ENCODE assay signal across 8 mouse cellular contexts in the genomic region with DNA sequence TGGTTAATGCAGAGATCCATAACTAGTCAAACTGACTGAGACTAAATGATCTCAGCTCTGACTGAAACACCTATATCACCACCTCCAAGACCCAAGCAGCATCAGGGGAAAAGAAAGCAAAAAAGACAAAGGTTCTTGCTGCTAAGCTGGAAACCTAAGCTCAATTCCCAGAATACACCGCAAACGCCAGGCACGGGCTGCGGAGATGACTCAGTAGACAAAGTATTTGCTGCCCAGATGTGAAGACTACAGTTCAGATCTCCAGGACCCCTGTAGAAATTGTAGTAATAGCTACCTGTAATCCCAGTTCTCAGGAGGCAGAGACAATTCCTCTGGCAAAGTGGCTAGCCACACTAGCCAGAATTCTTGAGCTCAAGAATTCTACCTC. TPM values are rescaled to one million over a fixed set of nuclear protein-coding genes. Genes with fewer than 3 reads are reported as not detected.
DNase-seq lines count a peak whose midpoint lies in the region; ATAC-seq and TF ChIP-seq lines count a peak whose summit lies in the region.
"Had no signal": no experiment of that assay in that cellular context is flagged by ENCODE, and none has a peak within 500 bp of the region (broad histone marks: within the 10 kb centered on the region; RNA-seq: fewer than 3 reads in every experiment).

No protein-coding gene starts in this region.

- H3K4me2 ChIP-seq in intestine, embryonic 16.5 days (ENCODE audit: low read depth, low read length) = 0 out of 2 replicates have a peak overlapping the region, but pooled peaks have one; percentile 61
- H3K4me2 ChIP-seq in intestine, embryonic 15.5 days (replicated peaks) = no peak overlapping the region
- peak overlapping the region; percentile 59 for H3K4me2 ChIP-seq in embryonic facial prominence, embryonic 14.5 days (ENCODE audit: low read depth, low read length)
- peak overlapping the region; percentile 75 for H3K4me2 ChIP-seq in midbrain, embryonic 14.5 days (ENCODE audit: low read length)

- no peak for ATAC-seq in intestine, embryonic 16.5 days
- ATAC-seq in intestine, embryonic 15.5 days = no peak
- no peak for ATAC-seq in G1E (ENCODE audit: extremely low read depth, insufficient number of reproducible peaks, low FRiP score, poor library complexity, severe bottlenecking)
- no peak for ATAC-seq in embryonic facial prominence, embryonic 14.5 days (ENCODE audit: low read depth)
- no peak for ATAC-seq in midbrain, embryonic 14.5 days (ENCODE audit: low FRiP score, low TSS enrichment)

- no peak overlapping the region for H3K4me3 ChIP-seq in intestine, embryonic 16.5 days (ENCODE audit: low read length)
- H3K4me3 ChIP-seq in intestine, embryonic 15.5 days (replicated peaks) = no peak overlapping the region
- peak overlapping the region; percentile 18; the same call in 1 of the 2 replicates for H3K4me3 ChIP-seq in G1E (ENCODE audit: low read depth, low read length)
- H3K4me3 ChIP-seq in embryonic facial prominence, embryonic 14.5 days (ENCODE audit: low read depth, low read length) = peak overlapping the region; percentile 77; the same call in 1 of the 2 replicates
- no peak overlapping the region for H3K4me3 ChIP-seq in midbrain, embryonic 14.5 days (replicated peaks; ENCODE audit: low read depth, low read length)

- H3K36me3 ChIP-seq in intestine, embryonic 16.5 days (ENCODE audit: control insufficient read depth, insufficient read depth, low read length) = no peaks in the 10 kb centered on the region
- no peaks in the 10 kb centered on the region for H3K36me3 ChIP-seq in intestine, embryonic 15.5 days
- peaks cover 21% of the 10 kb centered on the region for H3K36me3 ChIP-seq in G1E (replicated peaks)
- H3K36me3 ChIP-seq in embryonic facial prominence, embryonic 14.5 days (ENCODE audit: control insufficient read depth, insufficient read depth, low read length) = no peaks in the 10 kb centered on the region
- H3K36me3 ChIP-seq in midbrain, embryonic 14.5 days (ENCODE audit: control insufficient read depth, insufficient read depth, low read length) = no peaks in the 10 kb centered on the region
- H3K36me3 ChIP-seq: embryonic facial prominence, embryonic 12.5 days had no signal

- no peak for DNase-seq in G1E (ENCODE audit: low spot score)
- no peak for DNase-seq in embryonic facial prominence, embryonic 14.5 days (ENCODE audit: low spot score)
- no peak for DNase-seq in midbrain, embryonic 14.5 days
- no peak for DNase-seq in left cerebral cortex, adult 9 months (ENCODE audit: low spot score in 2 of 2)
- DNase-seq in adrenal gland, adult 8-10 months = no peak

- WGBS in intestine, embryonic 16.5 days = 87% methylated on average over 4 of the region's 4 CpGs
- WGBS in intestine, embryonic 15.5 days = 79% methylated on average over 4 of the region's 4 CpGs
- 82% methylated on average over 4 of the region's 4 CpGs for WGBS in embryonic facial prominence, embryonic 14.5 days
- WGBS in midbrain, embryonic 14.5 days = 95% methylated on average over 4 of the region's 4 CpGs

- no peak overlapping the region for H3K9ac ChIP-seq in intestine, embryonic 16.5 days (ENCODE audit: low read depth, low read length)
- H3K9ac ChIP-seq in intestine, embryonic 15.5 days = no peak overlapping the region
- H3K9ac ChIP-seq in embryonic facial prominence, embryonic 14.5 days (ENCODE audit: low read depth, low read length) = no peak overlapping the region
- H3K9ac ChIP-seq in midbrain, embryonic 14.5 days (replicated peaks; ENCODE audit: low read length) = no peak overlapping the region

- TF ChIP-seq CTCF in G1E (IDR thresholded peaks at IDR 0.05; ENCODE audit: low read depth, low read length) = no peak

- no peaks in the 10 kb centered on the region for H3K27me3 ChIP-seq in intestine, embryonic 16.5 days (replicated peaks; ENCODE audit: control insufficient read depth, insufficient read depth, low read length)
- H3K27me3 ChIP-seq in intestine, embryonic 15.5 days (replicated peaks) = no peaks in the 10 kb centered on the region
- H3K27me3 ChIP-seq in G1E (ENCODE audit: insufficient read depth, low read length) = peaks cover 10% of the 10 kb centered on the region
- no peaks in the 10 kb centered on the region for H3K27me3 ChIP-seq in embryonic facial prominence, embryonic 14.5 days (replicated peaks; ENCODE audit: control insufficient read depth, insufficient read depth, low read length)
- H3K27me3 ChIP-seq in midbrain, embryonic 14.5 days (ENCODE audit: control insufficient read depth, insufficient read depth, low read length) = no peaks in the 10 kb centered on the region
- H3K27me3 ChIP-seq: embryonic facial prominence, embryonic 12.5 days had no signal

- peaks cover 8% of the 10 kb centered on the region for H3K4me1 ChIP-seq in intestine, embryonic 16.5 days (ENCODE audit: control insufficient read depth, insufficient read depth, low read length)
- H3K4me1 ChIP-seq in intestine, embryonic 15.5 days (replicated peaks) = no peaks in the 10 kb centered on the region; the same call in 1 of the 2 replicates
- peaks cover 49% of the 10 kb centered on the region for H3K4me1 ChIP-seq in G1E (ENCODE audit: insufficient read depth, low read depth, low read length)
- peaks cover 11% of the 10 kb centered on the region for H3K4me1 ChIP-seq in embryonic facial prominence, embryonic 14.5 days (ENCODE audit: control insufficient read depth, insufficient read depth, low read length)
- peaks cover 7% of the 10 kb centered on the region; the same call in 1 of the 2 replicates for H3K4me1 ChIP-seq in midbrain, embryonic 14.5 days (ENCODE audit: control insufficient read depth, insufficient read depth, low read length)

- no peaks in the 10 kb centered on the region for H3K9me3 ChIP-seq in intestine, embryonic 16.5 days (ENCODE audit: control insufficient read depth, low read length)
- H3K9me3 ChIP-seq in intestine, embryonic 15.5 days = no peaks in the 10 kb centered on the region
- no peaks in the 10 kb centered on the region for H3K9me3 ChIP-seq in G1E (replicated peaks)
- H3K9me3 ChIP-seq in embryonic facial prominence, embryonic 14.5 days (ENCODE audit: control insufficient read depth, low read length) = no peaks in the 10 kb centered on the region
- no peaks in the 10 kb centered on the region for H3K9me3 ChIP-seq in midbrain, embryonic 14.5 days (ENCODE audit: control insufficient read depth, low read length)
- H3K9me3 ChIP-seq: embryonic facial prominence, embryonic 12.5 days had no signal

- H3K27ac ChIP-seq in intestine, embryonic 16.5 days (ENCODE audit: low read length) = no peak overlapping the region
- H3K27ac ChIP-seq in intestine, embryonic 15.5 days = no peak overlapping the region
- no peak overlapping the region for H3K27ac ChIP-seq in embryonic facial prominence, embryonic 14.5 days (replicated peaks; ENCODE audit: low read depth, low read length)
- H3K27ac ChIP-seq in midbrain, embryonic 14.5 days (replicated peaks; ENCODE audit: low read depth, low read length) = no peak overlapping the region

RNA-seq across cellular contexts. Expression of gene Uggt1, which starts 0.3 kb away (rescaled TPM):
- polyA plus RNA-seq in intestine, embryonic 16.5 days (2015; fragmentation: Nextera tagmentation; extraction: Ambion mirVana) = 44.6 and 49.5 TPM in 2 replicates
- polyA plus RNA-seq in intestine, embryonic 15.5 days (2015; fragmentation: Nextera tagmentation; extraction: Ambion mirVana) = 50.3 and 57.5 TPM in 2 replicates
- total RNA-seq in G1E (2014; fragmentation: Nextera tagmentation) = 97.4 and 117 TPM in 2 replicates
- 96.4 and 97.8 TPM in 2 replicates for total RNA-seq in G1E (2017)
- 10.4 and 12.2 TPM in 2 replicates for polyA plus RNA-seq in G1E (2012)
- polyA plus RNA-seq in embryonic facial prominence, embryonic 14.5 days (2014; fragmentation: Nextera tagmentation; extraction: Ambion mirVana) = 71.2 and 74.1 TPM in 2 replicates
- polyA plus RNA-seq in midbrain, embryonic 14.5 days (2014; fragmentation: Nextera tagmentation; extraction: Ambion mirVana) = 54.0 and 73.8 TPM in 2 replicates
- total RNA-seq in adrenal gland, adult 8-10 months (2022) = 10 to 100 TPM; 50.9 to 64.5 (median 54.8) TPM

RNA-seq across cellular contexts. Expression of gene Neurl3, which starts 29.7 kb away (rescaled TPM):
- 29.6 and 31.0 TPM in 2 replicates for polyA plus RNA-seq in intestine, embryonic 16.5 days (2015; fragmentation: Nextera tagmentation; extraction: Ambion mirVana)
- 24.2 and 25.6 TPM in 2 replicates for polyA plus RNA-seq in intestine, embryonic 15.5 days (2015; fragmentation: Nextera tagmentation; extraction: Ambion mirVana)
- total RNA-seq in G1E (2014; fragmentation: Nextera tagmentation) (140 and 142 TPM in 2 replicates), G1E (2017) (91.7 and 120 TPM in 2 replicates)
- 35.1 and 38.7 TPM in 2 replicates for polyA plus RNA-seq in G1E (2012)
- polyA plus RNA-seq in embryonic facial prominence, embryonic 14.5 days (2014; fragmentation: Nextera tagmentation; extraction: Ambion mirVana) = 1.8 and 2.1 TPM in 2 replicates
- 0.90 and 1.2 TPM in 2 replicates for polyA plus RNA-seq in midbrain, embryonic 14.5 days (2014; fragmentation: Nextera tagmentation; extraction: Ambion mirVana)
- total RNA-seq in adrenal gland, adult 8-10 months (2022) = 10 to 100 TPM in 2 of 4 experiments, 1 to 10 TPM in 2; 7.6 to 12.1 (median 10.1) TPM

Comparison
In these comparisons a context has a peak if more than half of its experiments do, and no peak if none do; other contexts are left out.
1. H3K4me3 ChIP-seq: peak in G1E (single experiment) and embryonic facial prominence, embryonic 14.5 days (single experiment); none in intestine, embryonic 16.5 days (single experiment), intestine, embryonic 15.5 days (single experiment) and midbrain, embryonic 14.5 days (single experiment).